Mouse (Mus musculus) ES-E14 (cell line): ENCODE measurements around the gene Ifit1bl1.
"Not testable (repeated sequence)": the region's sequence is repeated elsewhere in the genome, so short reads cannot be mapped to it uniquely, and the experiment has no call there.

Experiments used
- HCFC1 ChIP-seq: IDR thresholded peaks from 2 replicates; pipeline ENCODE4 v1.6.1; 2012; ENCODE audit warnings: low read length, inconsistent platforms, borderline replicate concordance; ENCODE audit not compliant: insufficient read depth
- MAFK ChIP-seq: IDR thresholded peaks from 2 replicates; pipeline ENCODE4 v1.6.1; 2014; ENCODE audit warnings: mild to moderate bottlenecking, low read depth, low read length, inconsistent platforms; ENCODE audit not compliant: insufficient read depth
- ZC3H11A ChIP-seq: IDR thresholded peaks from 2 replicates; pipeline ENCODE4 v1.6.1; 2012; ENCODE audit warnings: low read depth, mild to moderate bottlenecking, inconsistent platforms, low read length, borderline replicate concordance
- ZNF384 ChIP-seq: IDR thresholded peaks from 2 replicates; pipeline ENCODE4 v1.6.1; 2012; ENCODE audit warnings: low read depth, low read length, inconsistent platforms

DNA sequence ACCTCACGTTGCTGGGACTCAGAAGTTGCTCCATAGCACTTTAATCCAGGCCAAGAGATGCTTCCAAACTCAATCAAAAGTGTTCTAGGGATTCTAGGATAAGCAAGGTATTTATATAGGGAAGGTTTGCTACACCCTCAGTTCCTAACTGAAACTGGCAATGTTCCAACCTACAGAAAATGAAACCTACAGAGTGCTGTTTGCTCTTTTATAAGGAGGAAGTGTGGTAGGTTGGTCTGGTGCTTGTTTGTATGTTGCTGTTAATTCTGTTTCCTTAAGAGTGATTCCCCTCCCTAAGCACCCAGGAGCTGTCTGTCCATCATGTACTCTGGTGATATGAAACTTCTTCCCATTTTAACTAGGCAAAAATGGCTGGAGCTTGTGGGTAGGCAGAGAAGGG, at the start of gene Ifit1bl1:
- TF ChIP-seq ZNF384, MAFK, HCFC1, ZC3H11A: not testable (repeated sequence)
